Mouse (Mus musculus) v-Abl transformed pro-B cells (cell line): Measurements from ENCODE around the gene Poln.

Experiments
- in situ Hi-C, 2 experiments: fragments of 400-800 bp; cut with MboI; formaldehyde crosslinking; loops; one replicate each; pipeline ENCODE4 v1.15.1; 2025; ENCODE audit not compliant: unreplicated experiment in 2 of 2

The Poln gene

DNA sequence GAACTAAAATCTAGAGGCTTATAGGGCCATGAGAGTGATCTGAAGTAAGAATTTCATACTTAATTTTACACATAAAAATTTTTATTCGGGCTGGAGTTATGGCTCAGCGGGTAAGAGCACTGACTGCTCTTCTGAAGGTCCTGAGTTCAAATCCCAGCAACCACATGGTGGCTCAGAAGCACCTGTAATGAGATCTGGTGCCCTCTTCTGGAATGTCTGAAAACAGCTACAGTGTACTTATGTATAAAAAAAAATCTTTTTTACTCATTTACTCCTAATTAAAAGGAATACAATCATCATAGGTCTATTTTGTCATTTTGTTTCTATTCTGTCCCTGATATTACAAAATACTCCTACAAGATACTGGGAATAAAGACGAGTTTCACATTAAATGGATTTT lies 21.7 kb downstream of the Poln start:
- in situ Hi-C loops: loop anchor here in 1 of 2 experiments (10.0 kb wide), 1 partner anchor 187 kb away; the partner anchor contains the start of gene Rnf4

DNA sequence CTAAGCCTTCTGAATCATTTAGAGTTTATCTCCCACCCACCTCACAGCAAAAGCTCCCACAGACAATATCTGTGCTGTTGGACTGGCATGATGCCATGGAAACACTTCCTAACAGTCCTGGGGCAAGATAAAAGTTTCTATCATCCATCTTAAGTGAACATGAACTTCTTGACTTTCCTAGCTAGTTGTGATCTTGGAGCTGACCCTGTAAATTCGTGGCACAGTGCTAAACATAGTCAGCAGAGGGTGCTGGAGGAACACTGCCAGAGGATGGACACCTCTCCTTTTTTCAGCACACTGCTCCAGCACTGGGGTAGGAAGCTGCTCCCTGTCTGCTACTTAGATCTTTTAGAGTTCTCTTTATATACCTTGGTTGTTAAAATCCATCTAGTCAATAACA lies 29.5 kb downstream of the Poln start:
- in situ Hi-C loops: loop anchor here (5.0 to 10.0 kb wide), 3 partner anchors 53 to 195 kb away; partner anchors contain the start of gene Rnf4 (in 1 of the 2)

DNA sequence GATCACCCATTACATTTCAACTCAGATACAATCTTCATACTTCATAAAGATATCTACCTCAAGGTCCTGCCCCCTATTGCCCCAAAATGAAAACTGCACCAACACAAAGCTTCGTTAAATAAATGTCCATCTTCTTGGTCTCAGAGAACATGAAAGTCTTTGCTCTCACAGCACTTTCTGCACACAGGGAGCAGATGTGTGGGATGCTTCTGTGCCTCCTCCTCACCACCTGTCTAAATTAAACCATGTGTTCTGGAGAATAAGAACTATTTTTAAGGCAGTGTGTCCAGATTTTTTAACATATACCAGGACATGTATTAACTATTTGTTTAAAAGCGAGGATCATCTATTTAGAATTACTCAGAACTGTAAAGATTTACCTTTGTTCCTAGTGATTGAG lies 36.5 kb downstream of the Poln start:
- in situ Hi-C loops: no loop called here

DNA sequence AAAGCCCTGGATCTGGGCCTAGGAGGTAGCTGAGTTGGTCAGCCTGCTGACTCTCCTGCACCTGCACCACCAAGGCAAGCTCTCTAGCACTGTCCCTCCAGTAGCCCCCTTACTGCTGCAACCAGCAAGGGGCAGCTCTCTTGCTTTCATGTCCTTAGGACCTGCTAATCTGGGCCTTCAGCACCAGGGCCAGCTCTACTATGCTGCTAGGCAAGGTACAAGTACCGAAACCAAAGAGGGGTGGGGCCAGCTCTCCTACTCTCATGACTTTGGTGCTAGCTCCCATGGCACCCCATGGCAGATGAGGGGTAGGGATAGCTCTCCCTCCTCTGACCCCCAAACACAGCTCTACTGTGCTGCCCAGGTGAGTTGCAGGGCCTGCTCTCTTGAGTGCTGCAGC lies 45.1 kb downstream of the Poln start:
- in situ Hi-C loops: loop anchor here in 1 of 2 experiments (25.0 kb wide), 2 partner anchors 363 to 513 kb away; partner anchors contain the start of gene Mfsd10

DNA sequence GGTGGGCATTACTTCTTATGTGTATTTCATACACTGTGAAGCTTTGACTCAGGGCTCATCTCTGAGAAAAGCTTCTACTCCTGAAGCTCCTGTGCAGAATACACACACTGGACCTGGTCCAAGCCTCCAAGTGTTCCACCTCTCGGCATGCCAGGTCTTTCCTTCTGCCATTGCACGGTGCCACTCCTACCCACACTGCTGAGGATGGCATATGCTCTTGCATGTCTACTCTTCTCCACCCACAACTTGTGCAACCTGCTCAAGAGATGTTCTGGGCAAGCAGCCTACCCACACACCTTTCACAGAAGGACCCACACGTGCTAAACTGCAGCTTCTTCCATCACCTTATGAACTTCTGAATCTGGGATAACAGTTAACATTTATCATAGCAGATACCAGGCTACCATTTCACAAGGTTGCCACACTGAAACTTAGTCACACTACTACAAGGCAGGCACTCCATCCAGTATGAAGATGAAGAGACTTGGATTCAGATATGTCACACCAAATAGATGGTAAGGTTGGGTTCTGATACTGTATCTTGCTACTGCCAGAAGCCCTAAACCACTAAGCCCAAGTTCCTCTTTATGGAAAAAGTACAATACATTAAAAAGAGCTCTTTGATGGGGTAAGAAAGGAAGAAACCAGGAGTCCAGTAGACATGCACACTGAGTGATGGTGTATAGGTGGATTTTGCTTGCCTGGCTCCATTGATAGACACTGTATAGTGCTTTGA lies 50.0 kb downstream of the Poln start:
- in situ Hi-C loops: loop anchor here in 1 of 2 experiments (25.0 kb wide), 2 partner anchors 368 to 518 kb away; partner anchors contain the start of gene Mfsd10

DNA sequence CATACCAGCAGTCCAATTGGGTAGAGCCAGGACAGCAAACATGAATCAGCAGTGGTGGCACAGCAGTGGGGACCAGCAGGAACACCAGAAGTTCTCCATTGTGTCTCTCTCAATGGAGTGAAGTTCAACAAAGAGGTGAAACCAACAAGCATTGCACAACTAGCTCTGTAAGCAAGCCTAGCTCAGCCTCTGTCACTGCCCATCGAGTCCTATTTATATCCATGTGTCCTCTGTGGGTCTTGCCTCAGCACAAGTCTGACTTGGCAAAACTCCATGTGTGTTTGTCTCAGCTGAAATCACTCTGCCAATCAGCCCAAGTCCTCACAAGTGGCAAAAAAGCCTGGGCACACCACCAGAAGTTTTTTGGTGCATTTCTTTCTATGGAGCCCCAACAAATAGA lies 63.6 kb downstream of the Poln start:
- in situ Hi-C loops: loop anchor here in 1 of 2 experiments (25.0 kb wide), 2 partner anchors 382 to 532 kb away; partner anchors contain the start of gene Mfsd10

DNA sequence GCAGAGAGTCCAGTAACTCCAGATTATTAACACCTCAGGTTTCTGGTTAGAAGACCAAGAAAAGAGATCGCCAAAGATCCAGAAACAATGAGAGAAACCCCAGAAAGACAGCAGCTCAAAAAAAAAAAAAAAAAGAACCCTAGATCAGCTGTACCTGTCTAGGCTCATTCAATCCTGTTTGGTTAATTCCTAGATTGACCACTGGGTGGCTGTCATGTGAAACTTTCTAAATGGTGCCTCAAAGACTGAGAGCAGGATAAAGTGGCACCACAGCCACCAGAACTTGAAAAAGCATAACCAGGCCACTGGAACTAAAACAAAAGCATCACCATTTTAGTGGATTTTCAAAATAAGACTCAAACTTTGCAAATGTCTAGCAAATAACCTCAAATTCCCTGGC lies 71.9 kb downstream of the Poln start:
- in situ Hi-C loops: loop anchor here (5.0 kb wide), 2 partner anchors 95 to 160 kb away; no protein-coding TSS in a partner anchor

DNA sequence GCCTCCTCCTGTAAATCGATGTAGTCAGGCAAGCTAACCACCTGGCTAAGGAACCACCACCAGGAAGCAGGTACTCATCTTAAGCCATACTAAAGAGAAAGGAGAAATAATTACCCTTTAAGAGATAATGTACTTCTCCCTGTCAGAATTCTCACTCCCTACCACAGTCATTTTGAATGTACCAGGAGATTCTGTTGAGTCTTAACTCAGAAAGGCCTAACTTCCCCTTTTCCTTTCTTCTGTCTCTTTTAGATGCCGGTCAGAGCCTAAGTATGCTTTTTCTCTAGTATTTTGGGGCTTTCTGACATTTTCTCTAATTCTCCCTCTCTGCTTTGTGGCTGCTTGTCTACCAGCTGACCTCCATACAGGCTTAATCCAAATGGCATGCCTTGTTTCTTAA lies 76.2 kb downstream of the Poln start:
- in situ Hi-C loops: no loop called here

DNA sequence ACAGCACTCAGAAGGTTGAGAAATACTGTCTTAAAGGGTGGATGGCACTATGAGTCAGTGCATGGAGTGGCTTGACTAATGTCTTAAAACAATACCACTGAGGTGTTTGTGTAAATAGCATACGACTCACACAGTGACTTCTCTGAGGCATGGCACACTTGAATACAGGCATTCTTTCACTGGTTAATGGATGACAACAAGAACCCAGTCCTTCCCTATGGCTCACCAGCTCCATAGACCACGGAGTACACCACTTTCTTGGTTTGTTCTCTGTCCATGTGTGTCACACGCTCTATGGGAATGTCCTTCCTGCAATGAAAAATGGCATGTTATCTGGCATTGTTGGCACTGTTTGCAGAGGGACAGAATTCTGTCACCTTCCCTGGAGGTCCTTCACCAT lies 136.7 kb downstream of the Poln start:
- in situ Hi-C loops: no loop called here

DNA sequence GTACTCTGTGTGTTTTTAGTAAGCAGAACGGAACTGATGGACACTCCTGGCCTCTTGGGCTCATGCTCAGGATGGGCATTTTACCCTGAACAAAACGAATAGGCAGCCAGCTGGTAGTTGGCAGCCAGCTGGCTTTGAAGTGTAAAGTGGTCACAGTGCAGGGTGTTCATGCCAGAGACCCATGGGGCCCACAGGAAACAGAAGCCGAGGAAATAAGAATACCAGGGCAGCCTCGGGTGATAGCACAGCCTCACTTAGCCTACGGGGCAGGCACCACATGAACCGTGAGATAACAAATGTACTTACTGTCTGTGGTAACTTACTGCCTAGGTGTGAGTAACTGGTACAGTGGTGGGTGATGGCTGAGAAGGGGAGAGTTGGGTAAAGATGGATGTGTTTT lies 138.2 kb downstream of the Poln start:
- in situ Hi-C loops: no loop called here

DNA sequence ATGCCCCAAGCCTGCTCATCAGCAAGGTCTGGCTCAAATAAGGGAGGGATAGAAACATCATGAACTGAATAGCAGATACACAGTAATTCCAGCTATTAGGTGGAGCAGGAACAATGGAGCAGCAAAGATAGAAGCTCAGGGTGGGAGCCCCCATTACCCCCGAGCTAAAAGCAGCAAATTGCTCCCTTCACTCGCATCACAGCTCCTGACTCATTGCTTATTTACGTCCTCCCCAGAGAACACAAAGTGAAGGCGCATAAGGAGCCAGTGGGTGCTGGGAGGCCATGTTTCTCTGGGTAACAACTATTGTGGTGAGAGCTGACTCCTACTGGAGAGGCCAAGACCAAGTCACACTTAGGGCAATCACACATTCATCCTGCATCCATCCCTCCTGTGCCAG lies 139.1 kb downstream of the Poln start:
- in situ Hi-C loops: no loop called here

DNA sequence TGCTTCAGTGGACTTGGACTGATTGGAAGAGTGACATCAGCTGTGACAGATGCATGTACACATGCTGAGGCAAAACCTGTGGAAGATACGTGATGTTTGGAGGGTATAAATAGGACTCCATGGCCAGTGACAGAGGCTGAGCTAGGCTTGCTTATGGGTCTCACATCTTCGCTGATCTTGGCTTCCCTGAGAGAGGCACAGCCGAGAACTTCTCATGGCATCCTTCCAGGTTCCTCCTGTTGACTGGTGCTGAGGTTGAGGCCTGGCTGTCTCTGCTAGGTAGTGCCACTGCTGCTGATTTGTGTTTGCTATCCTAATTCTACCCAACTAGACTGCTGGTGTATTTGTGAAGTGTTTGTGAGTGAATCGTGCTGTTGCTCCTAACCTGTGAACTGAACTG lies 150.3 kb downstream of the Poln start:
- in situ Hi-C loops: loop anchor here in 1 of 2 experiments (25.0 kb wide), 2 partner anchors 1393 to 1457 kb away; no protein-coding TSS in a partner anchor

DNA sequence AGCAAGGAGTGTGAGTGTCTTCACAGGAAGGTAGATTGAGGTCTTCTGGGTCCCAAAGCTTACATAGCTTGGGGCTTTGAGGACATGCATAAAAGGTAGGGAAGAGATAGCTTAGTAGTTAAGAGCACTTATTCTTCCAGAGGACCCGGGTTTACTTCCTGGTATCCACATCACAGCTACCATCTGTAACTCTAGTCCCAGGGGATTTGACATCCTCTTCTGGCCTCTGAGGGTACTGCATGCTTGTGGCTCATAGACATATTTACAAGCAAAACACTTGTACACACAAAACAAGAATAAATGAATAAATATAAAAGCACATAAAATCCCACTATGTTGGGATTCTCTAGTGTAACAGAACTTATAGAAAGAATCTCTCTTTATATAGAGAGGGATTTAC lies 154.6 kb downstream of the Poln start:
- in situ Hi-C loops: loop anchor here in 1 of 2 experiments (25.0 kb wide), 2 partner anchors 1398 to 1452 kb away; no protein-coding TSS in a partner anchor

DNA sequence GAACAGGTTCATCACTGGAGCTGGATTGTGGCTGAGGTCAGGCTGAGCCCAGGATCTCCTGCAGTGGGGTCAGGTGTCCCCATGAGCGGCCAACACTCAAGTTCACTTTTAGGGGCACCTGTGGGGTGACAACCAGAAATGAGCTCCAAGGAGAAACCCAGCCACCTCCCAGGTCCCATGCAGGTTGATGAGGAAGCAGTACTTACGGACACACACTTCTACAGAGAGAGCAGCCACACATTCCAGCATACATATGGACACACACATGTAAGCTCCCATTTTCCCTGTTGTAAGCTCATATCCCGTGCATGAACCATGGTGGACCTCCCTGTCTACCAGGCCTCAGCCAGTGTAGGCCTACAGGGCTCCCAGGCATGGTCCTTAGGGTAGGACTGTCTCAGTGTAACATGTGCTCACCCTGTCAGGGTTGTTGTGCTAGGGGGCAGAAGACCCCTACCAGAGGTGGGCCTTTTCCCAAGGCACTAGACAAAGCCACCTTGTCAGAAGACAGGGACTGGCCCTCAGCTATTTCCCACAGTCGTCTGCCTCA lies 161.8 kb downstream of the Poln start:
- in situ Hi-C loops: loop anchor here in 1 of 2 experiments (25.0 kb wide), 2 partner anchors 1405 to 1445 kb away; no protein-coding TSS in a partner anchor

DNA sequence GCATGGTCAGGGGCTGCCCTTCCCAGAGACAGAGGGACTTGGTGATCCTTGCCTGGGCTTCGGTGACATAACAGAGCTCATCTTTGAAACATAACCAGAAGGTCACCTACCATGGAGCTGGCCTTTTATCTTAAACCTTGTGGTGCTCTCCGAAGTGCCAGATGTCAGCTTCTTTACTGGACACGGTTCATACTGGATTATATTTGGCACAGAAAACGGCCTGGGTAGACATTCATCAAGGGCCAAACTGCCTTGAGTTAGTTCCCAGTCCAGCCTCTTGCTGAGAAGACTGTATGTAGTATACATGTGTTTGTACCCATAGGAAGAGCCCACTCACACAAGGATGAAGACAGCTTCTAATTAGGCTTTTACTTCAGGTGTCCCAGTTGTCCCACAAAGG lies 162.4 kb downstream of the Poln start:
- in situ Hi-C loops: loop anchor here in 1 of 2 experiments (25.0 kb wide), 2 partner anchors 1405 to 1445 kb away; no protein-coding TSS in a partner anchor

DNA sequence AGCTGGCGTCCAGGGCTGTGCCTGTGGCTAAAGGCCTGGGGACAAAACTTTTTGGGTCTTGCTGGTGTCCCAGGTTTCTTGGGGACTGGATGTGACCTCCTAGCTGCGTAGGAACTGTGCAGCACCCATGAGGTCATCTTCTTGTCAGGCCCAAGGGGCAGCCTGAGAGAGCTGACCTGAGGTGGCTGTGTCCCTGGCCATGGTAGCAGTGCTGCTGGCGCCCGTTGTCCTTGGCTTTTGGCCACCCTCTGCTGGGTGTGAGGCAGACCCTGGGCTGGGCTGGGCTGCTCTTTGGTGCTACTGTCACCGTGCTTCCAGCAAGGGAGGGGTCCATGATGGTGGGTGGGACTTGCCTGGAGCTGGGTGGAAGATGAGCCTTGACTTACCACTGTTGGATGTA lies 164.6 kb downstream of the Poln start:
- in situ Hi-C loops: loop anchor here in 1 of 2 experiments (25.0 kb wide), 2 partner anchors 1408 to 1442 kb away; no protein-coding TSS in a partner anchor

DNA sequence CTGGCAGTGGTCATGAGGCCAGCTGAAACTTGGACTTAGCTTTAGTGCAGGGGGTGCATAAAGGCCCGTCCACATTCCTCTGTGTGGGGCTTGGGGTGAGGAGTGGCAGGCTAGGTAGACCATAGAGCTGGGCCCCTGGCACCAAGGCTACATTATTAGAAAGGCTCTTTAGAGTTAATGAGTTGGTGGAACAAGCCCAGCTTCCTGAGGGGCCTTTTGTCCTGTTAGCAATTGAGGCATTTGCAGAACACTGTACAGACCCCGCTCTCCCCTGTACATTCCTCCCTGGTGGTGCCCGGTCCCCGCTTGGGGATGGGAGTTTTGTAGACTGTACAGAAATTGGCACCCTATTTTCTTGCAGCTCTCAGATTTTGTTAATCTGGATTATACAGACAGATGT lies 166.6 kb downstream of the Poln start:
- in situ Hi-C loops: loop anchor here in 1 of 2 experiments (25.0 kb wide), 2 partner anchors 1410 to 1440 kb away; no protein-coding TSS in a partner anchor

DNA sequence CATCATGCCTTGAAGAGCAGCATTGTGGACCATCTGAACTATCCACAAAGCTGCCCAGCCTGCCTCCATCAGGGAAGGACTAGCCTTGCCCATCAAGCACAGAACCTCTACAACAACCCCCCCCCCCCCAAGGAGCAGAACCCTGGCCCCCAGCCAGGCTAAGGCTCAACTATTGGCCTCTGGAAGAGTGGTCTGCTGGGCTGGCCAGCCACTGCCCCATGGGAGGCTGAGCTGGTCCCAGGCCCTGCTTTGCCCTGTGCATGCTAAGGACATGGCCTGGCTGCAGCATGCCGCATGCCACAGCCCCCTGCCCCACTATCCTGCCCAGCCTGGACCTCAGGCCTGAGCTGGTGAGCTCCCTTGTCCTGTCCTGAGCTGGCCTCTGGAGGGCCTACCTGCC lies 167.8 kb downstream of the Poln start:
- in situ Hi-C loops: loop anchor here in 1 of 2 experiments (25.0 kb wide), 2 partner anchors 1411 to 1439 kb away; no protein-coding TSS in a partner anchor

DNA sequence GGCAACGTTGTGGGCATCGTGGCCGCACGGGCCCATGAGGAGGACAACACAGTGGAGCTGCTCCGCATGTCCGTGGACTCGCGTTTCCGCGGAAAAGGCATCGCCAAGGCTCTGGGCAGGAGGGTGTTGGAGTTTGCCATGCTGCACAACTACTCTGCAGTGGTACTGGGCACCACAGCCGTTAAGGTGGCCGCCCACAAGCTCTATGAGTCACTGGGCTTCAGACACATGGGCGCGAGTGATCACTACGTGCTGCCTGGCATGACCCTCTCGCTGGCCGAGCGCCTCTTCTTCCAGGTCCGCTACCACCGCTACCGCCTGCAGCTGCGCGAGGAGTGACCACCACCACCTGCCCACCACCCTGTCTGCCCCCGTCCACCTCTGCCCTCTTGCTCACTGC lies 168.4 kb downstream of the Poln start:
- in situ Hi-C loops: loop anchor here in 1 of 2 experiments (25.0 kb wide), 2 partner anchors 1411 to 1439 kb away; no protein-coding TSS in a partner anchor

DNA sequence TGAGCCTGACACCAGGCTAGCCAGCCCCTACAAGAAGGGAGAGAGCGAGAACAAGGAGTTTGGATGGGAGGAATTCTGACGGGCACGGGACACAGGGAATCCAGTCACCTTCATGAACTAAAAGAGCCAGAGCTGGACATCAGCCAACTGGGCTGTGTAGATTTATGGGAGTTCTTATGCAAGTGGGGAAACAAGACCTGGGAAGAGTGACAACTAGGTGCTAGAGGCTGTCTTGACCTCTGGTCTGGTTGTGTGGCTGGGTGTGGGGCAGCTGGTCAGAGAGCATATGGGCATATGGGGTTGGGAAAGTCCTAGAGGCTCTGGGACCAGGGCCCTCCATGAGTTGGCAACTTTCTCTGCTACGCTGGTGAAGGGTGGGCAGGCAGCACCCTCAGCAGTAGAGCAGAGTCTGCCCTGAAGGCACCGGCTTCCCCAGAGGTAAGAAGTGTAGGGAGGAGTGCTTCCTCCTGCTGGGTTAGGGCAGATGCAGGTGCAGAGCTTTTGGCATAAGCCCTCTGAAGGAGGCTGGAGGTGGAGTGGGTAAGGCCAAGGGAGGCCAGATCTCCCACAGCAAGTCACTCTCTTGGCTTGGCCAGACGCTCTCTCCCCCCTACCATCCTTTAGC lies 169.7 kb downstream of the Poln start:
- in situ Hi-C loops: loop anchor here in 1 of 2 experiments (25.0 kb wide), 2 partner anchors 1413 to 1437 kb away; no protein-coding TSS in a partner anchor

DNA sequence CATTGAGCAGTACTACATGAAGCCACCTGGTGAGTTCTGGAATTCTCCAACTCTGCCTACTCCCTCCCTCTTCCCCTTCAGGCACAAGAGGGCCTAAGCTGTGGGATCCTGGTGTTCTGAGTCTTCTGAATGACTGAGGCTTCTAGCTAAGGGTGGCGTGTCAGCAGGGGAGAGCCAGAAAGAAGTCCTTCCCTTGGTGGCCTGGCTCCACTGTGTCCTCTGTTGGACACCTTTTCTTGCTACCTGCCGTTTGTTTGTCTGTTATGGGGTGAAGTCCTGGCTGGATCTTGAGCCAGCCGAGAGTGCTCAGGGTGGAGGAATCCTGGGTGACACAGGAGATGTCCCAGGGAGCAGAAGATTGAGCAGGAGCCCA lies 170.8 kb downstream of the Poln start:
- in situ Hi-C loops: no loop called here
